Mouse (Mus musculus) liver, embryonic 11.5 days (tissue): ENCODE results near the gene Kalrn. TPM values are rescaled to one million over a fixed set of nuclear protein-coding genes. Genes with fewer than 3 reads are reported as not detected.
"Not testable (repeated sequence)": the region's sequence is repeated elsewhere in the genome, so short reads cannot be mapped to it uniquely, and the experiment has no call there.

Experiments
- ATAC-seq: fragments of 200-750 bp; cut with Nextera tagmentation; replicated peaks from 2 replicates; pipeline ENCODE4 v1.8.0; 2017; ENCODE audit warnings: moderate number of reproducible peaks, mild to moderate bottlenecking, moderate TSS enrichment, moderate library complexity; ENCODE audit not compliant: low FRiP score
- DNase-seq: peaks from one replicate; pipeline ENCODE4 v3.0.0-alpha.2; 2017; ENCODE audit warnings: low spot score
- H3K27ac ChIP-seq: fragments of 300-500 bp; sonication (generic); 2 replicates; pipeline ENCODE4 v1.5.1; 2014; ENCODE audit warnings: mild to moderate bottlenecking, low read depth, low read length, control low read depth
- H3K27me3 ChIP-seq: fragments of 300-500 bp; sonication (generic); replicated peaks from 2 replicates; pipeline ENCODE4 v1.6.1; 2014; ENCODE audit warnings: low read length, mixed read lengths; ENCODE audit not compliant: control insufficient read depth, insufficient read depth
- H3K36me3 ChIP-seq: fragments of 300-500 bp; sonication (generic); 2 replicates; pipeline ENCODE4 v1.6.1; 2014; ENCODE audit warnings: mild to moderate bottlenecking, low read length, moderate library complexity, mixed read lengths; ENCODE audit not compliant: control insufficient read depth, insufficient read depth
- H3K4me1 ChIP-seq: fragments of 300-500 bp; sonication (generic); replicated peaks from 2 replicates; pipeline ENCODE4 v1.6.1; 2014; ENCODE audit warnings: low read length, mixed read lengths; ENCODE audit not compliant: control insufficient read depth, insufficient read depth
- H3K4me2 ChIP-seq: fragments of 300-500 bp; sonication (generic); 2 replicates; pipeline ENCODE4 v1.6.1; 2014; ENCODE audit warnings: mild to moderate bottlenecking, control low read depth, moderate library complexity
- H3K4me3 ChIP-seq: fragments of 300-500 bp; sonication (generic); 2 replicates; pipeline ENCODE4 v1.5.1; 2014; ENCODE audit warnings: low read depth, low read length, control low read depth
- H3K9ac ChIP-seq: fragments of 300-500 bp; sonication (generic); 2 replicates; pipeline ENCODE4 v1.6.1; 2014; ENCODE audit warnings: low read depth, low read length, control low read depth
- H3K9me3 ChIP-seq: fragments of 300-500 bp; sonication (generic); 2 replicates; pipeline ENCODE4 v1.6.1; 2016; ENCODE audit warnings: low read length, inconsistent platforms, mixed read lengths; ENCODE audit not compliant: control insufficient read depth
- WGBS: fragments of 180-500 bp; shearing (Covaris S2); extraction: QIAGEN DNeasy Blood & Tissue Kit; methylation state at CpG from one replicate; pipeline ENCODE4 v1.1.7; 2014; 5-methylcytosine and 5-hydroxymethylcytosine counted together
- polyA plus RNA-seq: library from polyadenylated mRNA; unstranded; fragments of >200 nt; fragmentation: Nextera tagmentation; extraction: Ambion mirVana; gene quantifications from 2 replicates; pipeline ENCODE4 v1.2.1, GENCODE M21; 2014

Gene Kalrn
- polyA plus RNA-seq, 1 experiment from 2014 or later = 25.1 TPM

DNA sequence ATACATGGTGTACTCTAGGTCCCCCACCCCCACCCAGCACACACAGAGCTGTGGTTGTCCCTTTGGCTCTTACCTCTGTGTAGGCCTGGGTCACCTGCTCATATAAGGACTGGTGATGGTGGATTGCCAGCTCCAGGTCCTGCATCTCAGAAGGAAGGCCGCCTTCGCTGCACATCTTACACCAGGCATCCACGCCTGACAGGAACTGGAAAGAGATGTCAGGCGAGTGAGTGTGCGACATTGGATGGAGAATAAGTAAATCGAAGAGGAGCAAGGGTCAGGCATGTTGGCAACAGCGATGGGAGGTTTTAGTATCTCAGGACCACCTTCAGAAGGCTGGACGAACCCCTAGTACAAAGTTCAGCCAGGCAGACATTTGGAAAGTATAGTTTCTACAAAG is 263.0 kb downstream of the Kalrn start:
- Histone ChIP-seq H3K4me2 (no peak overlapping the region), H3K9me3 (no peaks in the 10 kb centered on the region), H3K27me3 (no peaks in the 10 kb centered on the region), H3K4me3 (no peak overlapping the region), H3K4me1 (0 out of 2 replicates have a peak, but pooled peaks cover 3% of the 10 kb centered on the region), H3K27ac (no peak overlapping the region), H3K36me3 (no peaks in the 10 kb centered on the region), H3K9ac (no peak overlapping the region)
- 82% methylated on average over 8 of the region's 8 CpGs for WGBS
- DNase-seq (no peak), ATAC-seq (no peak)

DNA sequence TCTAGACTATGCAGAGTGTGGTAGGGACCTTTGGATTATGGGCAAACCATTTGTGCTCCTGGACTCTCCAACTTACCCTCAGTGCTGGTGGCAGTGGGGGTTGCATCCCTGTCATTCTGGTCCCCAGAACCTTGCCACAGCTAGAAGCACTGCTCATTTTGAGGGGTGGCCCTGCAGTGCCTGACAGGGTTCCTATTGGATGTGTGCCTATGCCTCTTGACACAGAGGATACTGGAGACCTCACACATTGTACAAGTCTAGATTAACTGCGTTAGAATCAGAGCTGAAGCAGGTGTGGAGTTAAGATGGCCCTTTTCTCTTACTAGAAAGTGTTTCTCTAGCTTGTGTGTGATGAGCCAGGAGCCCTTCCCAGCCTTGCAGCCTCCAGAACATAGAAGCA is 265.0 kb downstream of the Kalrn start:
- Histone ChIP-seq H3K9ac (no peak overlapping the region), H3K27ac (no peak overlapping the region), H3K4me2 (no peak overlapping the region), H3K4me3 (no peak overlapping the region), H3K4me1 (0 out of 2 replicates have a peak, but pooled peaks cover 3% of the 10 kb centered on the region), H3K27me3 (no peaks in the 10 kb centered on the region), H3K36me3 (no peaks in the 10 kb centered on the region), H3K9me3 (no peaks in the 10 kb centered on the region)
- WGBS = 69% methylated on average over 1 of the region's 1 CpGs
- ATAC-seq (no peak), DNase-seq (peak; percentile 10)

DNA sequence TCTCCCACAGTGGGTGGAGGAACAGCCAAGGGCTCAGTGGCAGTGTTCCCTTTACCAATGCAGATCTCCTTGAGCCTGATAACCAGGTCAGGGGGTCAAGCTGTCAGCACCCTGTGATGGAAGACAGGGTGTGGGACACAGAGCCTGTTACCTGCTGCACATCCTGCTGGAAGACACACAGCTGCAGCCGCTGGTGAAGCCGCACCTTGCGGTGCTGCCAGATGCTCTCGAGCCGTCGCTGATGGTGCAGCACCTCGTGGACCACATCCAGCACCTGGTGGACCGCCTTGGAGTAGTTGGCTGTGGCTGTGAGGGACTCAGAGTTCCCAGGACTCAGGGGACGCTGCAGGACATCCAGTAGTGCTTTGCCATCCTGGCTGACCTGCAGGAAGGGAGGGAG is 265.9 kb downstream of the Kalrn start:
- no peak overlapping the region for H3K9ac ChIP-seq
- DNase-seq (peak; percentile 29), ATAC-seq (no peak)
- H3K27me3 ChIP-seq = no peaks in the 10 kb centered on the region
- WGBS = 60% methylated on average over 9 of the region's 9 CpGs
- H3K27ac ChIP-seq = no peak overlapping the region
- 0 out of 2 replicates have a peak, but pooled peaks cover 3% of the 10 kb centered on the region for H3K4me1 ChIP-seq
- H3K4me3 ChIP-seq = no peak overlapping the region
- no peak overlapping the region for H3K4me2 ChIP-seq
- no peaks in the 10 kb centered on the region for H3K9me3 ChIP-seq
- H3K36me3 ChIP-seq = no peaks in the 10 kb centered on the region

- no peaks in the 10 kb centered on the region for H3K9me3 ChIP-seq
- ATAC-seq (no peak), DNase-seq (no peak)
These were observed 267.7 kb downstream of the Kalrn start for GRCm38 (mm10) chr16:34305586-34305985.

DNA sequence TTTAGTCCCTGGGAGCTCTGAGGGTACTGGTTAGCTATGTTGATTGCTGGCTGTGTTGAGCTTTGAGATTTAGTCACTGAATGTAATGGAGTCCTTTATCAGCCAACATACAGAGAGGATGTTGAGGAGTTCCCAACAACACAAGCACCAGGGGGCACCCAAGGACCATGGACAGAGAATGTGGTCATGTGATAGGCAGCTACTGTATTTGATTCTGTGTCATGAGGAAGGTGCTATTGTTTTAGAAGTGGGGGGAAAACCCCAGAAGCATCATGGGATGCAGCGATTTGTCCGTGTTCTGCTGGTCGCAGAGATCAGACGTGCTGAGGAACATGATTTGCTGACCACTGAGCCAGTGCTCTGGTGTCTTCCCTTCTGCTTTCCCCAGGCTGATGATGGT is 269.5 kb downstream of the Kalrn start:
- not testable (repeated sequence) for H3K9ac ChIP-seq, H3K9me3 ChIP-seq, H3K4me3 ChIP-seq, H3K27me3 ChIP-seq, H3K36me3 ChIP-seq, H3K27ac ChIP-seq, DNase-seq, H3K4me2 ChIP-seq, ATAC-seq, H3K4me1 ChIP-seq
- WGBS = 62% methylated on average over 4 of the region's 4 CpGs

More at GRCm38 (mm10) chr16:34305586-34305985, 267.7 kb downstream of the Kalrn start:
- Histone ChIP-seq H3K36me3 (no peaks in the 10 kb centered on the region), H3K27ac (no peak overlapping the region), H3K27me3 (no peaks in the 10 kb centered on the region), H3K4me3 (no peak overlapping the region), H3K4me1 (0 out of 2 replicates have a peak, but pooled peaks cover 3% of the 10 kb centered on the region), H3K9ac (no peak overlapping the region), H3K4me2 (no peak overlapping the region)
- 66% methylated on average over 4 of the region's 4 CpGs for WGBS

DNA sequence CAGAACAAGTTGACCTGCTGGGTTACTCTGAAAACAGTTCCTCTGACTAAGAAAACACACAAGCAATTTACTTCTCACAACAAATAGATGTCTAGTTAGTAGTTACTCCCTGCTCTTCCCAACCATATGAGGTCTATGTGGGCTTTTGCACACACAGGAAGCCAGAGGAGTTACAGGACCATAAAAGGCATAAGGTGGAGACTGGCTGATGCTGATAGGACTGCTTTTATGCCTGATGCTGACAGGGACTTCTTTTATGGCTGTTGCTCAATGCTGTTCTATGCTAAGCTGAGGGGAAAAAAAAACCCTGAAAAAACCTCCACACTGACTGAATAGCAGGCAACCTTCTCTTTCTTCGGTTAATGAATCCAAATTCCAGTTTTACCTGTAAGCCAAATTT is 270.8 kb downstream of the Kalrn start:
- WGBS = 73% methylated on average over 1 of the region's 1 CpGs
- Histone ChIP-seq H3K4me1 (0 out of 2 replicates have a peak, but pooled peaks cover 3% of the 10 kb centered on the region), H3K4me2 (no peak overlapping the region), H3K36me3 (no peaks in the 10 kb centered on the region), H3K9me3 (no peaks in the 10 kb centered on the region), H3K27me3 (no peaks in the 10 kb centered on the region), H3K4me3 (no peak overlapping the region), H3K27ac (no peak overlapping the region), H3K9ac (no peak overlapping the region)
- DNase-seq (no peak), ATAC-seq (no peak)

GRCm38 (mm10) chr16:34302063-34302462 is 271.3 kb downstream of the Kalrn start:
- Histone ChIP-seq H3K4me1 (no peaks in the 10 kb centered on the region), H3K9me3 (no peaks in the 10 kb centered on the region), H3K4me3 (no peak overlapping the region), H3K27ac (no peak overlapping the region), H3K9ac (no peak overlapping the region), H3K36me3 (no peaks in the 10 kb centered on the region), H3K4me2 (no peak overlapping the region), H3K27me3 (no peaks in the 10 kb centered on the region)
- DNase-seq (no peak), ATAC-seq (no peak)
- WGBS = 60% methylated on average over 1 of the region's 1 CpGs

DNA sequence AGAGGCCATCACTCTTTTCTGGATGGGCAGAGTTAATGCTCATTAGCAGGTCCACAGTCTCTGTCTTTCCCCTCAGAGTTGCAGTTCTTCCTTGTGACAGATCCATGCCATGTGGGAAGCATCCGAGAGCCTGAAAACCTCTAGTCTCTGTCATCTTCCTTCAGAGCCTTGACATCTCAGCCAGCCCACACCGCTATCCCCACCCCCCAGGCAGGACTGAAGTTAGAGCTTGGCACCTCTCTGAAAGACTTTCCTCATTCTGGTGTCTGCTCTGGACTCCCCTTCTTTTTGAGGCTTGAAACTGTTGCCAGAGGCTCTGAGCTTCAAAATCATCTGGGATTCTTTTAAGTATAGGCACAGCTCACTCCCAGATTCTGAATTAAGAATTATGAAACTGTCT is 274.1 kb downstream of the Kalrn start:
- 69% methylated on average over 2 of the region's 2 CpGs for WGBS
- no peaks in the 10 kb centered on the region for H3K9me3 ChIP-seq
- DNase-seq = no peak

GRCm38 (mm10) chr16:34297911-34298682 is 275.2 kb downstream of the Kalrn start:
- Histone ChIP-seq H3K9ac (no peak overlapping the region), H3K27ac (no peak overlapping the region), H3K4me1 (no peaks in the 10 kb centered on the region), H3K9me3 (no peaks in the 10 kb centered on the region), H3K4me2 (no peak overlapping the region), H3K36me3 (no peaks in the 10 kb centered on the region), H3K27me3 (no peaks in the 10 kb centered on the region), H3K4me3 (no peak overlapping the region)
- ATAC-seq = no peak
- WGBS = 88% methylated on average over 5 of the region's 5 CpGs
- DNase-seq = no peak

More for the DNA sequence above, 274.1 kb downstream of the Kalrn start:
- Histone ChIP-seq H3K9ac (no peak overlapping the region), H3K36me3 (no peaks in the 10 kb centered on the region), H3K27me3 (no peaks in the 10 kb centered on the region), H3K4me1 (no peaks in the 10 kb centered on the region), H3K4me3 (no peak overlapping the region), H3K27ac (no peak overlapping the region), H3K4me2 (no peak overlapping the region)
- no peak for ATAC-seq
